Mouse (Mus musculus) small intestine, adult 2 months (tissue): Measurements from ENCODE around the gene Cdon.

ENCODE experiments used
- CTCF ChIP-seq: fragments of 200-500 bp; IDR thresholded peaks from 2 replicates; pipeline ENCODE4 v1.5.1; 2012; ENCODE audit warnings: low read depth, mild to moderate bottlenecking, control low read depth, inconsistent platforms, low read length, moderate library complexity, mixed read lengths; ENCODE audit not compliant: insufficient replicate concordance, insufficient read length; ENCODE audit errors: extremely low read depth
- POLR2A ChIP-seq: fragments of 200-500 bp; IDR thresholded peaks from 2 replicates; pipeline ENCODE4 v1.6.1; 2012; ENCODE audit warnings: low read depth, mild to moderate bottlenecking, control low read depth, inconsistent platforms, low read length, moderate library complexity

GRCm38 (mm10) chr9:35444512-35444886 lies 23.6 kb downstream of the Cdon start:
- TF ChIP-seq CTCF (no peak), POLR2A (no peak)
